Mouse (Mus musculus): ENCODE results near the gene Tmem42. TPM values are rescaled to one million over a fixed set of nuclear protein-coding genes. Genes with fewer than 3 reads are reported as not detected.

Gene Tmem42
- 4.1 and 4.4 TPM in 2 replicates for polyA plus RNA-seq (2011; ENCODE audit: insufficient read length, low read depth, missing spikeins)

DNA sequence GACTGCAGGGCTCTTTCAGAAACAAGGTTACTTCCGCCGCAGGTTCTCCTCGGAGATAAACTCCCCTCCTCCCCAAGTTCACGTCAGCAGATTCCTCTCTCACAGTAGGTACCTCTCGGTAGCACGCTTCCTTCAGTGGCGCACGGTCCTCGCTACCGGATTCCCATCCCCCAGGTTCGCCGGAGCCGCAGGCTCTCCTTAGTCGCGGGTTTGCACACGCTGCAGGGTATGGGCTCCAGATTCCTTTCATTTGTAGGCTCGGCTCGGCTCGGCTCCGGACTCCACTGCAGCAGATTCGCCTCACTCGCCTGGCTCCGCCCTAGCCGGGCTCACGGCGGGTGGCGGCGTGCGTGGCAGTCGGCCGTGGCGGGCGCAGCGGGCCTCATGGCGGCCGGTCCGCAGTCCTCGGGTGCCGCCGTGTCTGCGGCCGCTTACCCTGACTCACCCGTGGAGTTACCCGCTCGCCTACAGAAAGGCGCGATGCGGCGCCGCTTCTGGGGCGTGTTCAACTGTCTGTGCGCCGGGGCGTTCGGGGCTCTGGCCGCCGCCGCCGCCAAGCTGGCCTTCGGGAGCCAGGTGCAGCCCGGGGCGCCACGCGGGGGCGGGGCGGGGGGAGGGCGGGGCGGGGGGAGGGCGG is at the start of gene Tmem42:
Gene Tmem42, plus strand, starts transcription at position 332 of the 637 bp plus-strand sequence.
- H3K27ac ChIP-seq (ENCODE audit: insufficient read depth, low read length) = peak within 1 kb of the TSS; percentile 32; the same call in 1 of the 2 replicates
- peak within 1 kb of the TSS; percentile 69 for H3K4me3 ChIP-seq (ENCODE audit: insufficient read depth, low read length)
- TF ChIP-seq POLR2A (IDR thresholded peaks at IDR 0.05; ENCODE audit: low read depth, low read length) (peak; percentile 64), CTCF (IDR thresholded peaks at IDR 0.05; ENCODE audit: borderline replicate concordance, insufficient read depth, low read length) (no peak)
- H3K4me1 ChIP-seq (ENCODE audit: control insufficient read depth, insufficient read depth, low read length) = peaks cover 2% of the 10 kb centered on the region; the same call in 1 of the 2 replicates

DNA sequence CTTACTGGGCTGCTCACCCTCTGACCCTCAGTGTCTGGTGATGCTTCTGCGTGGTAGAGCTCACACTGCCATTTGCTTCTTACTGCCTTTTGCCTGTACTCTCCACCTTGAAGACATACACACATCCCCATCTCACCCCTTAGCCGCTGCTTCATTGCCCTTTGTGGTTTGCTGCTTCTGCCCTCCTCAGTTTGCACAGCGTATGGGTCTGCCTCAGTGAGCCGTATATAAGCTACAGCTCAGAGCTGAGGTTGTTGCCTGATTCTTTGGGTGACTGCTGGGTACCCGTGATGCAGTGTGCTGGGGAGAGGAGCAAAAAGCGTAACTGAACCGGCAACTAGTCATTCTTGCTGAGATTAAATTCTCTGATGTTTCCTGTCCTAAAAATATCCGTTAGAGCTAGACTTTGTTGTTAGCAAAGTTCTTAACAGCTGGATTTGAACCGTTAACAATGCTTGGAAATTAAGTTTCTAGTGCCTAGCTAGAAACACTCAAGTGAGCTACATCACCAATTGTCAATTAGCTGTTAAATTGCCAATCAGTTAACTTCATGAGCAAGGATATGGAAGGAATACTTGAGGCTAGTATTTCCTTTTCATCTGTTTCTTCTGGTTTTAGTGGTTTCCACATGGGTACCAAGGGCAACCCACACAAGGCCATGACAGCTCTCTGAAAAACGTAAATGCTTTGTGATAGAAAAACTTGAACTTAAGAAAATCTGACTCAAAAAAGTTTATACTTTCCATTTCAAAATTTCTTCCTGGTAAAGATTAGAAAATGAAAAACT is 22.5 kb upstream of the Tmem42 start:
- Histone ChIP-seq H3K27ac (ENCODE audit: insufficient read depth, low read length) (no peak overlapping the region), H3K4me1 (ENCODE audit: control insufficient read depth, insufficient read depth, low read length) (no peaks in the 10 kb centered on the region), H3K4me3 (ENCODE audit: insufficient read depth, low read length) (no peak overlapping the region)
- TF ChIP-seq CTCF (IDR thresholded peaks at IDR 0.05; ENCODE audit: borderline replicate concordance, insufficient read depth, low read length) (no peak), POLR2A (IDR thresholded peaks at IDR 0.05; ENCODE audit: low read depth, low read length) (no peak)

DNA sequence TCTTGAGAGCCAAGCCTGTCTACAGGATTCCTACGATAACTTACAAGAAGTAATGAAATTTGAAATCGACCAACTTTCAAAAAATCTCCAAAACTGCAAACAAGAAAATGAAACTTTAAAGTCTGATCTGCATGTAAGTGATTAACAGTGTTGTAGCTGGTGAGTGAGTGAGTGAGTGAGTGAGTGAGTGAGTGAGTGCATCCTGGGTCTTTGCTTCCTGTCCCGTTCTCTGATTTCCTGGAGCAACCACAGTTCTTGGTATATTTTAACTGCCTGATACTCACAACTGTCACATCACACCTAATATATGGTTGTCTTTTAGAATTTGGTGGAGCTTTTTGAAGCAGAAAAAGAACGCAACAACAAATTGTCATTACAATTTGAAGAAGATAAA is 21.9 kb upstream of the Tmem42 start:
- Histone ChIP-seq H3K4me3 (ENCODE audit: insufficient read depth, low read length) (no peak overlapping the region), H3K27ac (ENCODE audit: insufficient read depth, low read length) (no peak overlapping the region), H3K4me1 (ENCODE audit: control insufficient read depth, insufficient read depth, low read length) (no peaks in the 10 kb centered on the region)
- TF ChIP-seq POLR2A (IDR thresholded peaks at IDR 0.05; ENCODE audit: low read depth, low read length) (no peak), CTCF (IDR thresholded peaks at IDR 0.05; ENCODE audit: borderline replicate concordance, insufficient read depth, low read length) (no peak)

DNA sequence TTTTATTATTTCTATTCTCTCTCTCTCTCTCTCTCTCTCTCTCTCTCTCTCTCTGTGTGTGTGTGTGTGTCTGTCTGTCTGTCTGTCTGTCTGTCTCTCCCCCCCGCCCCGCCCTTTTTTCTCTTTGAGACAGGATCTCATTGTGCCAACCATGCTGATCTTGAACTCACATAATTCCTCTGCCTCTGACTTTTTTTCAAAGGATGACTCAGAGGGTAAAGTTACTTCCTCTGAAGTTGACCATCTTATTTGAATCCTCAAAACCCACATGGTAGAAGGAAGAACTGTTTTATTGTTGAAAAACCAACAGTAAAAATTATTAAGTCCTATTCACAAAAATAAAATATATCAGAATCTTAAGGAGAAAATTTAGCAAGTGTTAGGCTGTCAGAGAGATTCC is 16.4 kb upstream of the Tmem42 start:
- TF ChIP-seq CTCF (IDR thresholded peaks at IDR 0.05; ENCODE audit: borderline replicate concordance, insufficient read depth, low read length) (no peak), POLR2A (IDR thresholded peaks at IDR 0.05; ENCODE audit: low read depth, low read length) (no peak)
- no peak overlapping the region for H3K4me3 ChIP-seq (ENCODE audit: insufficient read depth, low read length)
- H3K27ac ChIP-seq (ENCODE audit: insufficient read depth, low read length) = no peak overlapping the region
- no peaks in the 10 kb centered on the region for H3K4me1 ChIP-seq (ENCODE audit: control insufficient read depth, insufficient read depth, low read length)

DNA sequence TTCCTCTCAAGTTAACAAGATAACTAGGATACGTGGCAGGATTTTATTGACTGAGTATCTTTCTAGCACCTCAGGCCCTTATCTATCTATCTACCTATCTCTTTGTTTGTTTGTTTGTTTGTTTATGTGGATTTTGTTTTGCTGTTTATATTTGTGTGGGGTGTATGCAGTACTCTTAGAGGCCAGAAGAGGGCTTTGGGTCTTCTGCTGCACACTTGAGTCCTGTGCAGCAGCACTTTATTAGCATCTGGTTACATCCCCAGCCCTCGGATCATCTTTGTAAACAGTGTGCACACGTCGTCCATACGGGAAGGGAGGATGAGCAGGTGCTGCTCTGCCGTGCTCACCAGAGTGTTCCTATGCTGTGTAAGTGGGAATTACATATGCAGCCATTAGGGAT is 15.1 kb upstream of the Tmem42 start:
- H3K4me3 ChIP-seq (ENCODE audit: insufficient read depth, low read length) = no peak overlapping the region
- H3K4me1 ChIP-seq (ENCODE audit: control insufficient read depth, insufficient read depth, low read length) = no peaks in the 10 kb centered on the region
- H3K27ac ChIP-seq (ENCODE audit: insufficient read depth, low read length) = no peak overlapping the region
- TF ChIP-seq POLR2A (IDR thresholded peaks at IDR 0.05; ENCODE audit: low read depth, low read length) (no peak), CTCF (IDR thresholded peaks at IDR 0.05; ENCODE audit: borderline replicate concordance, insufficient read depth, low read length) (no peak)

DNA sequence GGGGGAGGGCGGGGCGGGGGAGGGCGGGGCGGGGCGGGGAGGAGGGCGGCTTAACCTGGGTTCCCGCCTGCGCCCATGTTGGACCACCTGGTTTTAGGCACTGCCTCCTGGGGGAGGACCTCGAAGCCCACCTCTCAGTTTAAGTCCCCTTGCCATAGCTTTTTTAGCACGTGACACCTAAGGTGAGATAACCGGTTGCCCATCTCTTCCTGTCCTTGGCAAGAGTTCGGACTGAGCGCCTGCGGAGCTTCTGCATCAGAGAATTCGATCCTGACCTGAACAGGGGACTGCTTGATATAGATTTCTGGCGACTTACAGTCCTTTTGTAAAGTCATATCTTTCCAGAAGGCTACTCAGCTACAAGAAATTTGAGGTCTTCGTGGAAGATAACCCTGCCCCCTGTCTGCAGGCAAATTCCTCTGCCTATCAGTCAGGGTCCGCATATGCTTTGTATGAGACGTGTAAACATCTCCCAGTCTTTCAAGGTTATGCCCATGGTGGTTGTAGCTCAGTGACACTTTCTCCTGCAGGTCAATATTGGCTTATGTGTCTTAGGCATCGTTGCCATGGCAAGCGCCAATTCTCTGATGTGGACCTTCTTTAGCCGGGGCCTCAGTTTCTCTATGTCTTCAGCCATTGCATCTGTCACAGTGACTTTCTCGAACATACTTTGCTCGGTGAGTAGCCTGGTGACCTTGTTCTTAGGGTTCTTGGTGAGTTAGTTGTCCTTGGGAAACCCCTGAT is 682 bp downstream of the Tmem42 start:
- H3K4me1 ChIP-seq (ENCODE audit: control insufficient read depth, insufficient read depth, low read length) = peaks cover 2% of the 10 kb centered on the region; the same call in 1 of the 2 replicates
- no peak overlapping the region for H3K27ac ChIP-seq (ENCODE audit: insufficient read depth, low read length)
- TF ChIP-seq POLR2A (IDR thresholded peaks at IDR 0.05; ENCODE audit: low read depth, low read length) = no peak
- TF ChIP-seq CTCF (IDR thresholded peaks at IDR 0.05; ENCODE audit: borderline replicate concordance, insufficient read depth, low read length) = no peak
- H3K4me3 ChIP-seq (ENCODE audit: insufficient read depth, low read length) = peak overlapping the region; percentile 38

DNA sequence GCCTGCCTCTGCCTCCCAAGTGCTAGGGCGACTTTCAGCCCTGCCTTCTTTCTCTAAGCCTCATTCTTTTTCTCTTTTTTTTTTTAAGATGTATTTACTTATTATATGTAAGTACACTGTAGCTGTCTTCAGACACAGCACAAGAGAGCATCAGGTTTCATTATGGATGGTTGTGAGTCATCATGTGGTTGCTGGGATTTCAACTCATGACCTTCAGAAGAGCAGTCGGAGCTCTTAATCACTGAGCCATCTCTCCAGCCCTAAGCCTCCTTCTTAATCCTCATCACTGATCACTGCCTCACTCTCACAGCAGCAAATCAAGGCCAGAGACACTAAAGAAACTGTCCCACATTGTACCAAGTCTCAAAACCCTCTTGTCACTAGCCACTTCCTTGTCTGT is 3.1 kb downstream of the Tmem42 start:
- no peak overlapping the region for H3K27ac ChIP-seq (ENCODE audit: insufficient read depth, low read length)
- no peak overlapping the region for H3K4me3 ChIP-seq (ENCODE audit: insufficient read depth, low read length)
- H3K4me1 ChIP-seq (ENCODE audit: control insufficient read depth, insufficient read depth, low read length) = peaks cover 2% of the 10 kb centered on the region; the same call in 1 of the 2 replicates
- TF ChIP-seq POLR2A (IDR thresholded peaks at IDR 0.05; ENCODE audit: low read depth, low read length) (no peak), CTCF (IDR thresholded peaks at IDR 0.05; ENCODE audit: borderline replicate concordance, insufficient read depth, low read length) (no peak)

DNA sequence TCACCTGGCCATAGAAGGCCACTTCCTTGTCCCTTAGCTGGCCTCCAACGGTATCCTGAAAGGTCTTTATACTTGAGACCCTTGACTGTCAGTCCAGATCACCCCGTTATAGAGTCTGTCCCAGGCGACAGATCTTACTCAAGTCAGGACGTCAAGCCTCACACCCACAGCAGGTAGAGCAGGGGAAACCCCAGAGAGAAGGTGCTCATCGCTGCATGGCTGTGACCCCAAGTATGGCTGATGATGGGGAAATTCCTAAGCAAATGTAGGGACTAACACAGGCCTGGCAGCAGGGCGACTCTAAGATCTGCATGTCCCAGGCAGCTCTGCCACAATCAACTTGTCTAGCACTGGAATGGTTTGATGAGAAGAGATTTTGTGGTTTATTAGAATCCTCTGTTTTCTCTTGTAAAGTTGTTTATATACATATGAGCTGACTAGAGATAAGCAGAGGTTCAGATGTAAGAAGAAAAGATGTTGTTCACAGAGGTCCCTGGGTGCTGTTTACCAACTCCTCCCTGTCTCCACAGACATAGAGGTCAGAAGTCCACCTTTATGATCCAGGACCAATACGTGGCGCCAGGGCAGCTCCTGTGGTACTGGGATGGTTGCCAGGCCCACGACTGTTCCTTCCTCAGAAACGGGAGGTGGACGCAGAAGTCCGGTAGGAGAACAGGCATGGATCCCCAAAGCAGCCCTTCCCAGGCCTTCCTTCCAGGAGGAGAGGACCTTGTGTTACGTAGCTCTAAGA is 10.5 kb downstream of the Tmem42 start:
- no peak overlapping the region for H3K4me3 ChIP-seq (ENCODE audit: insufficient read depth, low read length)
- TF ChIP-seq CTCF (IDR thresholded peaks at IDR 0.05; ENCODE audit: borderline replicate concordance, insufficient read depth, low read length) = no peak
- no peak for TF ChIP-seq POLR2A (IDR thresholded peaks at IDR 0.05; ENCODE audit: low read depth, low read length)
- no peak overlapping the region for H3K27ac ChIP-seq (ENCODE audit: insufficient read depth, low read length)
- H3K4me1 ChIP-seq (ENCODE audit: control insufficient read depth, insufficient read depth, low read length) = no peaks in the 10 kb centered on the region

DNA sequence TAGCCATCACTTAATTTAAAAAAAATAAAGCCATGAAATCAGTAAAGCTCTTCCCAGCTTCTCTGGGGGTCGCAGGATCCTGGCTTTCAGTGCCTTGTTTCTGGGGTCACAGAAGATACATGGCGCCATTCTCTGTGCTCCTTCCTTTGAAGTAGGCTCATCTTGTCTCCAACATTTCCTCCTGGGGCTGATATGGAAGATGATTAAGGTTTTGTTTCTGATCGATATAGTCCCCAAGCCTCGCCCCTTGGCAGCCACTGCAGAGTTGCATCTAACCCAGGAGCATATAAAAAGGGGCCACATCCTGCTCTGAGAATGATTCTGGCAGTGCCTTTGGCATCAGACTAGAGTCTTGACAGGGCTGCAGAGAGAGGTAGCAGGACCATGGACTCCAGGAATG is 13.3 kb downstream of the Tmem42 start, which contains the start of gene Tgm4:
Gene Tgm4, plus strand, starts transcription at position 301 of the 400 bp plus-strand sequence.
- H3K27ac ChIP-seq (ENCODE audit: insufficient read depth, low read length) = no peak within 1 kb of the TSS
- no peaks in the 10 kb centered on the region for H3K4me1 ChIP-seq (ENCODE audit: control insufficient read depth, insufficient read depth, low read length)
- no peak for TF ChIP-seq POLR2A (IDR thresholded peaks at IDR 0.05; ENCODE audit: low read depth, low read length)
- TF ChIP-seq CTCF (IDR thresholded peaks at IDR 0.05; ENCODE audit: borderline replicate concordance, insufficient read depth, low read length) = no peak

More for the DNA sequence above, 13.3 kb downstream of the Tmem42 start, which contains the start of gene Tgm4:
- no peak within 1 kb of the TSS for H3K4me3 ChIP-seq (ENCODE audit: insufficient read depth, low read length)
